Mouse (Mus musculus) spleen, adult 12 weeks (tissue): Measurements from ENCODE around the gene Sohlh1.
A peak's percentile ranks its signal among the peaks of the same experiment; 100 is the strongest.

ENCODE experiments used
- DNase-seq: peaks from one replicate; pipeline ENCODE4 v3.0.0; 2022; ENCODE audit warnings: low spot score

Gene Sohlh1

DNA sequence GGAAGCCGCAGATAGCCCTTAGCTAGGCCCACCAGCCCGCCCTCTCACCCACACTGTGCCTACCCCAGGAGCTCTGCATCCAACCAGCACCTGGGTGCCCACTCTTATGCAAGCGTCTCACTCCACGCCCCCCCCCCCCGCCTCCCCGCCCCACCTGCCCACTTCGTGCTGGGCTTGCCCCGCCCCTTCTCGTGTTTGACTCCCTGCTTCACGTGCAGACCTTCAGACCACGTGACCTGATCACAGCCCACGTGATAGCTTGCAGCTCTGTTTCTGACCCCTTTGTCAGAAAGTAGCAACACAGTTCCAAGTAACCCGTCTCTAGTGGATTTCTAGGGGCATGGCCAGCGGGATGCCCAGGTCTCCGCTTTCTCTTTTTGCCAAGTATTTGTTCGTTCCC, at the start of gene Sohlh1:
Gene Sohlh1, minus strand, starts transcription at position 23 of the 400 bp plus-strand sequence.
- no peak for DNase-seq

DNA sequence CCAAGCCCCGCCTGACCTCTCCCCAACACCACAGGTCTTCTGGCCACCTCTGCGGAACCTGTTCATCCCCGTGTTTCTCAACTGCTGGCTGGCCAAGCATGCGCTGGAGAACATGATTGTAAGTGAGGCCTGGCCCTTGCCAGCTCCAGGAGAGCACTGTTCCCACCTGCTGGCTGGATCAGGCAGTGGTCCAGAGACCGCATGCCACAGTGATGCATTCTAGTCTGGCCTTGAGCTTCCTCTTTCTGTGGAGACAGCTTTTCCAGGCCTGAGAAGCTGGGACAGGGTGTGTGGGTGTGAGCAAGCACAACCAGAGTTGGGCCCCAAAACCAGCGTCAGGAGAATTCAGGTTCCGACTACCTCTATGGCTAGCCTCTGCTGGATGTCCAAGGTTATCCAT, 45.4 kb upstream of the Sohlh1 start:
- no peak for DNase-seq

DNA sequence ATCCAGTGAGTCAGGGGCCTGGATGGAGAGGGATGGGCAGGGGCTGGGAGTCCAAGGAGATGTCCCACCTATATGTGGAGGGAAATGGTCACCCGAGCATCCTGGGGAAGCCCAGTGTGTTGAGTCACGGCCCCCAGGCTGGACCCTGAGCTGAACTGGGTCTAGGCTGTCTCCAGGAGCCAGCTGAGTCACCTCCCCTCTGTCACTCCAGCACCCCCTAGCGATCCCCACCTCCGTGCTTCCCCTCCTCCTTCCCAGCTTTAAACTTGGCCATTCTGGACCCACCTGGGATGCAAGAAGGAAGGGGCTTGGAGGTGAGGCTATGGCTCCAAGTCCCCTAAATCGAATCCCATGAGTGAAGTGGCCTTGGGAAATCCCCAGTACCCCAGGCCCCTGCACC, 41.1 kb upstream of the Sohlh1 start:
- no peak for DNase-seq

DNA sequence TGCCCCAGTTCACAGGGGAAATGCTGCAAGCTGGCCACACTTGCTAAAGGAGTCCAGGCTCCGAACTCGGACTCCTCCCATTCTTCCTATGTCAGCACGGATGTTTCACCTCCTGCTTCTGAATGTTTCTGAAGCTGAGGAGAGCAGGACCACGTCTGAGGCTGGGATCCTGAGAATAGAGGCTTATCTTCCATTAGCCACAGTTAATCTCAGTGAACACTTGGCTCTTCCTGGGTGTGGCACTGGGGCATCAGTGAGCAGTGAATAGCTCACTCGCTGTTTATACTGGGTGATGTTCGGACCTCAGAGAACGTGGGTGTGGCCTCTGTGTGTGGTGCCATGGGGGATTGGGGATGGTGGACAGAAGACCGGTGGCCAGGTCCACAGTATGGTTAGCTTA, 40.2 kb upstream of the Sohlh1 start:
- no peak for DNase-seq

DNA sequence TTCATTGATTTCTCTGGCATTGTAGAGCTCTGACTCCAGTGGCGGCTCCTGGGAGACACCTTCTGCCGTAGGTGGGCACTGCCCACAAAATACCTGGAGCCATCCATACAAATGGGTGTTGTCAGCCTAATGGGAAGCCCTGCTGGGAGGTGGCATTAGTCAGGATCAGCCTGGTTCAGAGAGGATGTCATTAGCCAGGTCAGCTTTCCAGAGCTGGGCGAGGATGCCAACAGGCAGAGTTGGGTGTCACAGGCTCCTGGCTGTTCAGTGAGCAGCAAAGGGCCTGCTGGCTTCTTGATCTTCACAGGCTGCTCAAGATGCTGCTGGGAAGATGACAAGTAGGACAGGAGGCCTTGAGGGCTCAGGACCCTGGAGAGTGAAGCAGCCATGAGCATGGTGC, 37.7 kb upstream of the Sohlh1 start:
- no peak for DNase-seq

DNA sequence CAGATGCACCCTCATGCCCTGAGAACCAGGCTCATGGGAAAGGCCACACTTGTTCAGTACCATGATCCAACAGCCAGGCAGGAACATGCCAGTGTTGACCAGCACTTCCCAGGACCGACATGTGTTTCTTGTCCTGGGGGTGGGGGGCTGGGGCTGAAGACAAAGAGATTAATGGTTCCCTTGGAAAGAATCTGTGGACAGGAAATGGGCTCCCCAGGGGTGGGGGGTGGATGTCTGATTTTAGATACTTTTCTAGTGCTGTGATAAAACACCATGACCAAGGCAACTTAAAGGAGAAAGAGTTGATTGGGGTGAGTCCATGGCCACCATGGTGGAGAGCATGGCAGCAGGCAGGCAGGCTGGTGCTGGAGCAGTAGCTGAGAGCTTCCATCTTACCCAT, 35.2 kb upstream of the Sohlh1 start:
- DNase-seq = no peak

DNA sequence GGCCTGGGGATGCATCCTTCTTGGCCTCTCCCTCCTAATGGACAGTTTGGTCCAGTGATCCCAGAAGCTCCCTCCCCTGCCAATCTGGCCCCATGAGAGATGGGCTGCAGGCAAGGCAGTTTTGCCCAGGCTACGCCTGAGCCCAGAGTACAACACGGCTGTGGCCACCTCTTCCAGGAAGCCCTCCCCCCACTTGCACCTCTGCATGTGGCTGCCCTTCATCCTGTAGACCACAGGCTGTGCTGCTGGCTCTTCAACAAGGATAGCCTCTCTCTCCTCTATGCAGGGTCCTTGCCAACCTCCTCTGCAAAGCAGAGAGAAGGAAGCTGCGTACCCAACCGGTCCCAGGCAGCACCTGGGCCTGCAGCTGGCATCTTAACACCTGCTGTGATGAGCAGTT, 32.0 kb upstream of the Sohlh1 start:
- DNase-seq = no peak

DNA sequence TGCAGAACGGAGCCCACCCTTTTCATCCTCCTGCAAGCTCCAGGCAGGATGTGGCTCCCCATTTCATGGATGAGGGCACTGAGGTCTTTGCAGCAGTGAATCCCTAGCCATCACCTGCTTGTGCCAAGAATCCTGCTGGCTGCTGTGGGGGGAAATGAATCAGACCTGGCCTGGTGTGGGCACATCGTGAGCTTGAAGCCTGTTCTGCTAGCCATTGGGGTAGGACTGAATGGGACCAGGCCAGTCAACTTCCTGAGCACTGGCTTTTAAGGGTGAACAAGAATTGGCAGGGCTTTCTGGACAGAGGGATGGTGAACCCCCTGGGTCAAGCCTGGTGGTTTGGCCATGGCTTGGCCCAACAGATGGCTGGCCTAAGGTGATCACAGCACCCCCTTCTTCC, 31.5 kb upstream of the Sohlh1 start:
- DNase-seq = no peak

DNA sequence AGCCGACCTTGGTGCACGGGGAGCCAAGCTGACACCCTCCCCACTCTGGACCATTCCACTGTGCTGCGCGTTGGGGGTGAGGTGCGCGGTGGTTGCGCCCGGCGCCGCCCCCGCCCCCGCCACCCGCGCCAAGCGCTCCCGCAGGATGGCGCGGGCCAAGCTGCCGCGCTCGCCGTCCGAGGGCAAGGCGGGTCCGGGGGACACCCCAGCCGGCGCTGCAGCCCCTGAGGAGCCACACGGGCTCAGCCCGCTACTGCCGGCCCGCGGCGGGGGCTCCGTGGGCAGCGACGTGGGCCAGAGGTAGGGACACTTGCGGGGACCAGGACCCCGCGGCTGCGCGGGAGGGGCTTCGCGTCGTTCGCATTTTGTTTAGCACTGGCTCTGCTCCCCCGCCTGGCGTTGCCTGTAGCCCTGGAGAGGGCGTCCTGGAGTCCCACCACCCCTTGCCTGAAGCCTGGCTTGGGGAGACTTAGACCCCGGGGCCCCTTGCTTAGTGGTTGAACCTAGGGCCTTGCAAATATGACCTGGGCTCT, 30.8 kb upstream of the Sohlh1 start:
- no peak for DNase-seq

DNA sequence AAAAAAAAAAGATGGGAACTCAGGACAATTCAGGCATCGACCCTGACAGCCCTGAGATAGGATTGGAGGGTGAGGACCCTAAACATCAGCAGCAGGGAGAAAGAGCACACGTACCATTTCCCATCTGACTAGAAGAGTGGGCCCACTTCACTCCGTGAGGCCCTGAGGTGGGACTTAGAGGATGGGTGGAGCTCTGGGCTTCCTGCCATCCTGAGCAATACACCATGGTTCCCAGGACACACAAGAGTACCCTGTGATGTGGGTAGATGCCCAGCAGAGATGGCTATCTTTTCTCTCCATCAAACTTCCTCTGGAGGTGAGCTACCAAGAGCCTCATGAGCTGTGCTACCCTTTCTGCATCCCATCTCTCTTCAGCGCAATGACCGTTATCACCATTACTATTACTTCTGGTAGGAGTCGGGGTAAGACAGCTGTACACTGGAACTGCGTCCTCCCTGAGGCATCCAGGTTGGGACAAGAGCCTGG, 30.2 kb upstream of the Sohlh1 start:
- DNase-seq = no peak

DNA sequence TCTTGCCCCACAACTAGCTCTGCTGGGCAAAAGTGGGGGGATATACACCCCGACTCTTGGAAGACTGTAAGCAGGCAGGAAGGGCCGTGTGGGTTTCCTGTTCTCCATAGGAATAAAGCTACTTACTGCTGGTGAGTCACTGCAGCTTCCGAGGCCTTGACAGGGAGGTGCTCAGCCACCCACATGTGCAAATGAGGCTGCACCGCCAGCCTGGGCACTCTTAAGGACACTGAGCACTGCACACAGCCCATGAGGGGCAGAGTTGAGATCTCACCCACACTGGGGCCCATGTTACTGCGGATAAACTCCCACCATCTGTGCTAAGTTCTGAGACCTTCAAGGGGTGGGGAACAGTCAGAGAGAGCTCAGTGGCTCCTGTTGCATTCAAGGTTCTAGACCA, 19.6 kb upstream of the Sohlh1 start:
- DNase-seq = no peak

DNA sequence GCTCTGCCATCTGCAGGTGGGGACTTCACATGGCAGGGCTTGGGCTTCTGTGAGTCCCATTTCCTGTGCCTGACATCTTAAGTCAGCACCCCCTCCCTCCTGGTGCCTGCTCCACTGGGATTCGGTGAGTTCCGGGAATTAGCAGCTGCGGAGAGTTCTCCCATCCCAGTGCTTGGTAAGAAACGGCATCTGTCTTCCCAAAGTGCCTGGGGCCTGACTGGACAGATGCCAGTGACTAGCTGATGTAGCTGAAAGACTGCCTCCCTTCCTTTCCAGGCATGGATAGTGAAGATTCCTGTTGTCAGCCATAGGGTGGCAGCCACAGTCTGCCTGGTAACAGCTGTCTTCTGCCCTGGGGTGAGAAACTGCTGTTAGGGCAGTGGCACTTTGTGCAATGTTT, 18.4 kb upstream of the Sohlh1 start:
- no peak for DNase-seq

DNA sequence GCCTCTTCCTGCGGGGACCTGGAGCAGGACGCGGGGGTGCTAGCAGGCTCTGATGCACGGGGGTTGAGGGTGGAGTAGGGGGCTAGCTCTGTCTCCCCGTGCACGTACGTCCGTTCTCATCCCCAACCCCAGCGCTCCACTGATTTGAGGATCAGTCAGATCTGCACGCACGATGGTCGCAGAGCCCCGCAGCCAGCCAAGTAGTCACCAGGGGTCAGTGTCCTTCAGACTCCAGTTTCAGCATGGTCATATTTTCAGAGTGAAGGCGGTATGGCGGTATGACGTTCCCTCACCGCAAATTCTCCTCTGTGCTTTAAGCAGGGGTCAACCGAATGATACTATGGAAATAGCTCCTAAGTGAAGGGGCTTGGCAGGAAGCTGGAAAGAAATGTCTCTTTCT, 17.2 kb upstream of the Sohlh1 start:
- DNase-seq = no peak

DNA sequence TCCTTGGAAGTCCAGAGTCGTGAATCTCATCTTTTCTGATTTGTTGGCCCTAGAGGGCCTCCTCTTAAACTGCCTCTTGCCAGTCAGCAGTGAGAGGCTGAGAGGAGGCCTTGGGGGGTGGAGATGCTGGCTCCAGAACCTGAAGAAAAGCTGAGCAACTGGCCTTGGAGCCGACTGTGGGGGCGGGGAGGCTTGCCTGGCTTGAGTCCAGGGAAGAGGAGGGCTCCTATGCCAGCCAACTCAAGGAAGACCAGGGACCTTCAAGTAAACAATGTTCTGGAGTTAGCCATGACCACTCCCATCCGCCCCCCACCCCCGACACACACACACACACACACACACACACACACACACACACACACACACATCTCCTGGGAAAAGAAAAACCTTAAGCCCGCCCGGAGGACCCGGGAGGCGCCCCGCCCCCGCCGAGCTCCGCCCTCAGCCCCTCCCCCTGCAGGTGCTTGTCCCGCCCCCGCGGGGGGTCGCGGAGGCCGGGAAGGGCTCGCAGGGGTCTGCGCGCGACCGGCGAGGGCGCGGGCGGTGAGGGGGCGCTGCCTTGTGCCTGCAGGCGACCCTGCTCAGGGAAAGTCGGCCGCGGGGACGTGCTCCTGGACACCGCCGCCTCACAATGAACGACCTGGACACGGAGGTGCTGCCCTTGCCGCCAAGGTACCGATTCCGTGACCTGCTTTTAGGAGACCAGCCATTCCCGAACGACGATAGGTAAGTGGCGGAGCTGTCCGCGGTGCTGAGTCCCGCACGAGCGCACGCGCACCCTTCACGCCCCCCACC, 16.5 kb upstream of the Sohlh1 start, which contains the start of gene Kcnt1:
Gene Kcnt1, plus strand, starts transcription at position 398 of the 795 bp plus-strand sequence.
- no peak for DNase-seq

DNA sequence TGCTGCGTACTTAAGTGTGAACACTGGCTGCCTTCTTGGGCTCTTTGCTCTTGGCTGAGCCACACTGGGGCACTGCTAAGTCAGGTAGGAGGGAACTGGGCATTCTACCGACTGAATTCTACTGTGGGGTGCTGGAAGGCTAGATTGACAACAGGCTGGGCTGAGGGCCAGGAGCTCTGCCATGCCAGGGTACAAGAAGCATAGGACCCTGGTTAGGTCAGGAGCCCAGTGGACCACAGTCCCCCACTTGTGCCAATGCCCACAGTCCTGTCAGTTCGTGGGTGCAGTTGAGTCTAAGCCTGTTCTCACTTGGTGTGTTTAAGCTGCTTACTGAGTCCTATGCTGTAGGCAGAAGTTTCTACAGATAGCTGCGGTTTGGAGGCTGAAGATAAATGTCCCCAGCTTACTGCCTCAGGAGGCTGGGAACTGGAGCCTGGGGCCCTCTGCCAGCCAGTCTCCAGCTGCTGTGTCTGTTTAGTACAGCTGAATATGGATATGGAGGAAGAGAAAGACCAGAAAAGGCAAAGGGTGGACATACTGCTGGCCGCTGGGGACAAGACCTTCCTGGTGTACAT, 15.7 kb upstream of the Sohlh1 start:
- DNase-seq = no peak

DNA sequence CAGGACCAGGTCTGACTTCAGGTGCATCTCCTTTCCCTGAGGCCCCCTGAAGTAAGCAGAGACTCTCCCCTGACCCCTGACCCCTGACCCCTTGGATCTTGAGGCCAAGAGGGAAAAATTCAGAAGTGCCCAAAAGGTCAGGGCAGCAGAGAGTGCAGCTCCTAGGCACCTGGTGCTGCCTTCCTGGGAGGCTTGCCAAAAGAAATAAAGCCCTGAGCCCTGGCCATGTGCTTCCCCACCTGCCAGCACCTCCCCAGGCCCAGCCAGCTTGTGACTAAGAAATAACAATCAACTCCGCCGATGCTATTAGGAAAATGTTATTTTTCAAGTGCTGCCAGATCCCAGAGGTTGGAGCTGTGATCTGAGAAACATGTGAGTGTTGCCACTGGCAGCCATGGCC, 15.0 kb upstream of the Sohlh1 start:
- no peak for DNase-seq

DNA sequence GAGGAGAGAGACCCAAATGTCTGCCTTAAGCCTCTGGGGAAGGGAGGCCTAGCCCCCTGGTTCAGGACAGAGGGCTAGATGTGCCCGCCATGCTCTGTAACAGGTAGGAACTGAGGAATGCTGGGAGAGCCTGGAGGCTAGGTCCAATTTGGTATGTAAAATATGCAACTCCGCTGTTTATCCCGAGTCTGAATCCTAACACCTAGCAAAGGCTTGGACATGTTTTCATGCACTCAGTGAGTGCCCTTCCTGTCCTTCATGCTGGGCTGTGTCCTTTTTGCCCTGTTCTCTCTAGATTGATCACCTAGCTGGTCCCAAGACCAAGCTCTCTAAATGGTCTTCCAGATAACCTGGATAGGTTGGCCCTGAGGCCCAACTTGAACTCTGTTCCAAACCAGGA, 12.8 kb upstream of the Sohlh1 start:
- no peak for DNase-seq

DNA sequence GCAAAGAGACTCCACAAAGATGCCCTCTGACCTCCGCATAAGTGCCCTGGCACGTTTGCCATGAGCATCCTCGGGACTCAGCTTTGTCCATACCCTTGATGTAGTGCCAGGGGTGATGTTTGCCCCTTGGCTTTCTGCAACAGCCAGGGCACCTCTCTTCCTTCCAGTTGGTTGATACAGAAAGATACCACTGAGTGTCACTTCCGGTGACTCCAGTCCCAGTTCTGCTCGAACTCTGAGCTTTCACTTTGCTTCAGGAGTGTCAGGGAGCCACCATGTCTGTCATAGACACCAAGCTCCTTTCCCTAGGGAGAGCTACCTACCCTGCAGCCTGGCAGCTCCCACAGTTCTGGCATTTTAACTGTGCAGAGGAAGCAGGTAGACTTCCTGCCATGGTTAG, 7.0 kb upstream of the Sohlh1 start:
- no peak for DNase-seq

DNA sequence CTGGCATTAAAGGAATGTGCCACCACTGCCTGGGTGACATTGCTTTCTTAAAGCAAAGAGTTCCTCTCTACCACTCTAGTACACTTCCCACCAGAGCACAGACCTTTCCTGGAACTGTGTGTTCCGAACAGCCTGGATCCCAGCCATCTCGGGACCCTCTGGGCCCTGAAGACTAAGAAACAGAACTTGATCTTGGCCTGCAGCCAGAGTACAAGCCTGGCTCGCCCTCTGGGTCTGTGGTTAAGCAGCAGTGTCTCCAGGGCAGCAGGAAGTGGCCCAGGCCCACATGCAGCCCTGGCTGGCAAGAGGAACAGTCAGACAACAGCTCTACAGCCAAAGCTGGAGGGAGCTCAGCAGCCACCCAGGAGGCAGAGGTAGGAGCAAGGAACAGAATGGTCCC, 5.6 kb upstream of the Sohlh1 start:
- no peak for DNase-seq

DNA sequence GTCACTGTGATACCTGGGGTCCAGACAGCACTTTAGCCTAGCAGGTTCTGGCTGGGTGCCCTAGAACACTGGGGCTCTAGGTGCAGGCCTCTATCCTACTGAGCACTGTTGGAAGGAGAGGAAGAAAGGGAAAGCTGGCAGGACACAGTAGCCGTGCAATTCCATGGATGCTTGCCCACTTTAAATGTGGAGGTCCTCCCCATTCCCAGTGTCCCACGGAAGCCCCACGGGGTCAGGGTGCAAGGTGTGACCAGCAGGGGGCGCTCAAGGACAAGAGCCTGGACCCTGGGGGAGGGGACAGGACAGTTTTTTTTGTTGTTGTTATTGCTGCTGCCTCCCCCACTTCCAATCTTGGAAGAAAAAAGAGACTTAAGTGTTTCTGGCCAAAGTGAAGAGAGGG, 3.3 kb upstream of the Sohlh1 start:
- DNase-seq = peak; percentile 39

DNA sequence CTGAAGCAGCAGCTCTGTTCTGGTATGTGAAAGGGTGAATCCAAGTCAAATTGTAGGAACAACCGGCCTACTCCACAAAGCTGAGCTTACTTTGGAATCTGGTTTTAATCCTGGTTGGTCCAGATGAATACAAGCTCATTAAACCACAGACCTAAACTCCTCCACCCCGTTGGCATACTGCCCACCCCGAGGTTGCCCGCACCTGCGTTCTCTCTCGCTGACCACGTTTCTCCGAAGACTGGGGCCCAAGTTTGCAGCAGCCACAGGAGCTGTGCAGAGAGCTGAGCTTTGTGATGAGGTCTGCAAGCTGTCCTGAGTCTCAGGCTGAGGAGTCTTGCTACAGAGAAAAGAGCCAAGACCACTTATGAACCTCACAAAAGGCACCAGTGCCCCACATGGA, 532 bp downstream of the Sohlh1 start:
- no peak for DNase-seq

DNA sequence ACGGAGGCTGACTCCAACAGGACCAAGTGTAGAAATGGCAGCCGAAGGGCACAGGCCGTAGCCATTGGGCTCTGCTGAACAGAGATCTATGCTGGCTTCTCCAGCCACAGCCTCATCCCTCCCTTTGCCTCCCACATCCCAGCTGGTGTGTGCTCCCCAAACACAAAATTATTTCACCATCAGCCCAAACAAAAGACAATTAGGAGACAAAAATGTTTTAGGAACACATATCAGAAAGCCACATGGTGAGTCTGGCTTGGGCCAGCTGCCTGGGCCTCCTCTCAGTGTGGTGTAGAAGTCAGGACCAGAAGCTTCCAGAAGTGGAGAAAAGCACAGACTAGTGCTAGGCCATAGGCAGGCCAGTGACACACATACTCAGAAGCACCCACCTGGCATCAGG, 3.0 kb downstream of the Sohlh1 start:
- no peak for DNase-seq

DNA sequence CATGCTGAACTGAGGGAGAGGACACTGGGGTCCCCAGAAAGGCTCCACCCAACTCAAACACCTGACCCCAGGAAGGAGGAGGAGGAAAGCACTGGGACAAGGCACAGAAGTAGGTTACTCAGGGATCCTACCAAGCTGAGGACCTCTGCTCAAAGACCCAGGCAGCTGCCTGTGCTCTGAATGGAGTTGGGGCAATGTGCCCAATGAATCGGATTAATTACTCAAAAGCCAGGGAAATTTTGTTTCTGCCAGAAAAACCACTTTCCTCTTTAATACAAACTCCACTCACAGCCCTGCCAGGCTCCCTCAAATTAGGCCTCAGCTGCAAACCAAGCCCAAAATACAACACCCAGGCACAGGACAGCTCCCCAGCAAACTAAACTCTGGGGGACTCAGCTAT, 4.3 kb downstream of the Sohlh1 start:
- no peak for DNase-seq

DNA sequence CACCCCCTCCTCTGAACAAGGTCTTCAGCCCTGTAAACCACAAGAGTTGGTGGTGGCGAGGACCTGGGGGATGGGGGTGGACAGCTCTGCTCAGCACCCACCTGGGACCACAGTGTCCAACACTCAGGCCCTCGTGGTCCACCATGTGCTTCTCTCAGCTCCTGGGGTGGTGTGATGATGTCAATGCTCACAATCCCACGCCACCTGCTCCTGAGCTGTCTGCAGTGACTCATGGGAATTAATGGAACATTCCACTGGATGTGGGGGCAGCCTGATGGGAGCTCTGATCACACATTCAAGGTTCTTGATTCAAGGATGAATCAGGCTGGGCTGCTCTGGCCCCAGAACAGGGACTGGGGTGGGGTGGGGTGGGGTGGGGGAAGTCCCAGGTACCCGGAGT, 4.9 kb downstream of the Sohlh1 start:
- no peak for DNase-seq
